Comparison of ENCODE assay signal across 22 mouse cellular contexts in genomic region chr1:185342441-185342840, GRCm38 (mm10). TPM values are rescaled to one million over a fixed set of nuclear protein-coding genes. Genes with fewer than 3 reads are reported as not detected.
A peak's percentile ranks its signal among the peaks of the same experiment; 100 is the strongest.
DNase-seq lines count a peak whose midpoint lies in the region; ATAC-seq lines count a peak whose summit lies in the region.
"Had no signal": no experiment of that assay in that cellular context is flagged by ENCODE, and none has a peak within 500 bp of the region (broad histone marks: within the 10 kb centered on the region; RNA-seq: fewer than 3 reads in every experiment).

No protein-coding gene starts in this region.

- intact Hi-C loops in gastrocnemius, postnatal 36 days (cut with DNase I) = no loop called here

- ATAC-seq in frontal cortex, adult (ENCODE audit: low TSS enrichment) = peak; percentile 71
- ATAC-seq: intestine, embryonic 16.5 days; liver, postnatal 0 days; lung, postnatal 0 days; midbrain, embryonic 16.5 days; Patski had no signal

- no peak for DNase-seq in frontal cortex, adult 2 months (ENCODE audit: extremely low spot score in 1 of 2, low spot score in 1 of 2)
- peak; percentile 88 for DNase-seq in brain, adult 2 months (ENCODE audit: low read depth, low spot score)
- peak; percentile 52 for DNase-seq in cerebellum, adult 11-12 months
- peak; percentile 40 to 62 for DNase-seq in cerebellum, postnatal 25 days
- DNase-seq in thymus, postnatal 14 days = no peak
- no peak for DNase-seq in gastrocnemius, postnatal 36 days
- DNase-seq in gastrocnemius, postnatal 10 days = no peak
- DNase-seq: adrenal gland, postnatal 10 days; B cell, adult 2 months; gastrocnemius, postnatal 25 days; heart, postnatal 36 days; kidney, adult 9 months; kidney, postnatal 25 days; liver, postnatal 0 days; right cerebral cortex, adult 18-20 months; right cerebral cortex, postnatal 4 days; thymus, adult 18-20 months had no signal

RNA-seq across cellular contexts. Expression of gene Bpnt1, which starts 10.5 kb away (rescaled TPM):
- 89.2 and 93.1 TPM in 2 replicates for polyA plus RNA-seq in frontal cortex, adult 2 months (2012; rRNA removed)
- 10 to 100 TPM; 13.2 to 15.0 TPM for total RNA-seq in gastrocnemius, postnatal 36 days (2021)
- total RNA-seq in gastrocnemius, postnatal 10 days (2021) = 10 to 100 TPM; 21.8 to 22.6 TPM

RNA-seq across cellular contexts. Expression of gene Iars2, which starts 13.2 kb away (rescaled TPM):
- polyA plus RNA-seq in frontal cortex, adult 2 months (2012; rRNA removed) = 22.3 and 26.1 TPM in 2 replicates
- 10 to 100 TPM; 36.6 to 38.9 TPM for total RNA-seq in gastrocnemius, postnatal 36 days (2021)
- total RNA-seq in gastrocnemius, postnatal 10 days (2021) = 10 to 100 TPM; 50.2 to 56.3 TPM

RNA-seq across cellular contexts. Expression of gene Eprs, which starts 20.4 kb away (rescaled TPM):
- polyA plus RNA-seq in frontal cortex, adult 2 months (2012; rRNA removed) = 34.0 and 36.7 TPM in 2 replicates
- 100 to 1,000 TPM; 129 to 141 TPM for total RNA-seq in gastrocnemius, postnatal 36 days (2021)
- total RNA-seq in gastrocnemius, postnatal 10 days (2021) = 100 to 1,000 TPM; 113 to 115 TPM

Comparison
In these comparisons a context has a peak if more than half of its experiments do, and no peak if none do; other contexts are left out.
1. DNase-seq: peak in brain, adult 2 months (single experiment), cerebellum, adult 11-12 months (single experiment) and cerebellum, postnatal 25 days (2 of 2); none in frontal cortex, adult 2 months (0 of 2), thymus, postnatal 14 days (single experiment), gastrocnemius, postnatal 36 days (0 of 2) and gastrocnemius, postnatal 10 days (single experiment).